Mouse (Mus musculus) brain, embryonic 14.5 days (tissue): ENCODE data around the gene Tlr4.

ENCODE experiments used
- CTCF ChIP-seq: fragments of 200-500 bp; IDR thresholded peaks from 2 replicates; pipeline ENCODE4 v1.5.1; 2012; ENCODE audit warnings: inconsistent platforms, mild to moderate bottlenecking, moderate library complexity, borderline replicate concordance; ENCODE audit not compliant: insufficient read depth, insufficient read length; ENCODE audit errors: extremely low read depth
- POLR2A ChIP-seq: fragments of 200-500 bp; IDR thresholded peaks from 2 replicates; pipeline ENCODE4 v1.6.1; 2012; ENCODE audit warnings: mild to moderate bottlenecking, inconsistent platforms, borderline replicate concordance; ENCODE audit not compliant: poor library complexity, insufficient read depth, insufficient read length, severe bottlenecking; ENCODE audit errors: extremely low read depth

- TF ChIP-seq CTCF (no peak), POLR2A (no peak)
Measured at GRCm38 (mm10) chr4:66927537-66928088, 100.2 kb downstream of the Tlr4 start.
